Mouse (Mus musculus): Measurements from ENCODE around the gene Rbfox1.

Gene Rbfox1

GRCm38 (mm10) chr16:6097244-6098040 is 212.3 kb downstream of the Rbfox1 start:
- DNase-seq, result no peak

- no peak for DNase-seq
Observed at GRCm38 (mm10) chr16:6098116-6098515, 213.0 kb downstream of the Rbfox1 start.

GRCm38 (mm10) chr16:6099598-6099997 is 214.4 kb downstream of the Rbfox1 start:
- DNase-seq, result no peak

- DNase-seq, result no peak
Observed at GRCm38 (mm10) chr16:6100421-6100877, 215.3 kb downstream of the Rbfox1 start.

DNA sequence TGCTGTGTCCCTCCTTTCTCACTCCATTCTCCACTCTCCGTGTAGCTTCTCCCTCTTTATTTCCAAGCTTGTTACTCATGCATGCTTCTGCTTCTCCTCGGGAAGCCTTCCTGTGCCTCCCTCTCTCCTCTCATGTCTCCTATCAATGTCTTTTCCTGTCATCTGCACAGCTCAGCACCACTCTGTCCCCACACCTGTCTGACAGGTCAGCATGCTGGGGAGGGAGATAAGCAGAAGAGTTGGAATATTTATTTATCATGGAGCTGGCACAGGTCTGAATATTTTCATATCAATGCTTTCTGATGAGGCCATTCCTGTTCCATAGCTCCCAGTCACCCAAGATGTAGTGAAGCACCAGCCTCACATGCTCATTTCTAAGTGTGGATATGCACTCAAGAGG is 218.6 kb downstream of the Rbfox1 start:
- DNase-seq, result no peak

DNA sequence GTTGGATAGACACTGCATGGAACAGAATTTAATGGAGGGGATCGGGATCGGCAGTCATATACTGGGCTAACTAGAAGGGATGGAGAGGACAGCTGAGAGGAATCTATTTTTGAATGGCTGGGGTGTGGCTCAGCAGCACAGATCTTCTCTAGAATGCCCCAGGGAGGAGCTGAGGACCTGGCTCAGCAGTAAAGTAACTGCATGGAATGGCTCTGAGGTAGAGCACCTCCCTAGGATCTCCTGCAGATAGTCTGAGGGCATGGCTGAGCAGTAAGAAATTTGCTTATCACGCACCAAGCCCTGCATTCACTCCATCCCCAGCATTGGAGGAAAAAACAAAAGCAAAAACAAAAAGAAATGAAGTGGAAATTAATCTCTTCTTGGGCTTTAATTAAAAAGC is 225.0 kb downstream of the Rbfox1 start:
- no peak for DNase-seq

DNA sequence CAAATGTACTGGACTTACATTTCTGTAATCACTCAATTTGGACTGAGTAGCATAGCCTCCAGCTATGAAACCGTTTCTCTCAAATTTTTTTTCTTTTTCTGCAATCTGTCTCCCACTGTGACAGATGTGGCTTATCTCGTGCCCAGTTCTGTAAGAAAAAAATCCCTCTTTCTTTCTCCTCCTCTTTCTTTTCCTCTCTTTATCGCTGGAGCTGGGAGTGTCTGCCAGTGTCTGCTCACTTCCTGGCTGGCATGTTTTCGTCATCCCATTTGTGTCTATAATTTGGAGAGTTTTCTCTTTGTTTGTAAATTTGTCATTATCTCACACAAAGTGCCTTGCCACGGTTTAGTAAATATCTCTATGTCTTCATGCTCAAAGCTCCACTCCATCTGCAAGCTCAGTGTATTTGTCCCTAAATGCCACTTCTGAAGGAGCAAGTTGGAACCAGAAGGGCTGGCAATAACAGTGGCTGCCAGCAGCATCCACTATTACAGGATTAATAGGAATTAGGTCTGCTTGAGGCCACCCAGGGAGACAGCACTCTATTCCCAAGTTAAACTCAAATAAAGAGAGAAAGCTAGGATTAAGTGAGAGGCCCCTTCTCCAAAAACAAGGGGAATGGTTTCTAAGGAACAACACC is 228.8 kb downstream of the Rbfox1 start:
- DNase-seq, result no peak

DNA sequence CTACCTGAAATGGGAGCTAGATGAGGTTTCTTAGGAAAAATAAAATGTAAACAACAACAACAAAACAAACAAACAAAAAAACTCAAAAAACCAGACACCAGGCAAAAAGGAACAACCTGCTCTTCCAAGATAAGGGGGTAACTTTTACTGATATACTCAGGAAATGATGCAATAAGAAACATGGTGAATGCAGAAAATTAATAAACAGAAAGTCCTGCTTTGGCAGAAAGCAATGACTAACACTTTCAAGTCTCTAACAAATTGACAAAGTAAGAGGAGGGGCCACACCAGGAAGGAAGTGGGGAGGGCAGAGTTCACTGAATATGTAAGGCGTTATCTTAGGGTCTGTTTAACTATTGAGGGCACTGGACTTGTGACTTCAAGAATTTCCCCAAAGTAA is 234.3 kb downstream of the Rbfox1 start:
- DNase-seq, result no peak

DNA sequence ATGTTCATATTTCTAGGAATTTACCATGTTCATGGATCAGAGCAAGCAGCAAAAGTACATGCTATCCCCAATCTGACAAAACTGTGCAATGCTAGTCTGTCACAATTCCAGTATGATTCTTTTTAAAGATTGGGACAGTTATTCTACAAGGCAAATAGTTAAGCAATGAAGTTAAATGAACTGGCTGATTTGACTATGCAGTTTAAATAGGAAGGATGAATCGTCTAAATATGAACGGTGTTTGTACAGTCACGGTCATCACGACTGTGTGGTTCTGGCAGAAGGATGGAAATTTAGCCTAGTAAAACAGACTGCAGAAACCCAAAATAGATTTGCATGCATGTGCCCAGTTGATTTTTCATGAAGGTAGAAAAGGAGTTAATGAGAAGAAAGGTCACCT is 236.1 kb downstream of the Rbfox1 start:
- DNase-seq, result no peak

DNA sequence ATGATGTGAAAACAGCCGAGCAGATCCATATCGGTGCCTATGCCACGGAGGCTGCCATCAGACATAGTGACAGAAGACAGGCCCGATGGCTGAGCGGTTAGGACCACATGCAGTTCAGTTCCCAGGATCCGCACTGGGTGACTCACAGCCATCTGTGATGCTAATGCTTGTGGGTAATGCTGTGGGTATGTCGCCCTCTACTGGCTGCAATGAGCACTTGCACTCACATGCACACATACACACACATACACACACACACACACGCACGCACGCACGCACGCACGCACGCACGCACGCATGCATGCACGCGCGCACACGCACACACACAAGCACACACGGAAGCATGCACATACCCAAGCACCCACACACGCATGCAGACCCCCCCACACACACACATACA is 237.7 kb downstream of the Rbfox1 start:
- DNase-seq, result no peak

GRCm38 (mm10) chr16:6128314-6128713 is 243.2 kb downstream of the Rbfox1 start:
- DNase-seq, result no peak

DNA sequence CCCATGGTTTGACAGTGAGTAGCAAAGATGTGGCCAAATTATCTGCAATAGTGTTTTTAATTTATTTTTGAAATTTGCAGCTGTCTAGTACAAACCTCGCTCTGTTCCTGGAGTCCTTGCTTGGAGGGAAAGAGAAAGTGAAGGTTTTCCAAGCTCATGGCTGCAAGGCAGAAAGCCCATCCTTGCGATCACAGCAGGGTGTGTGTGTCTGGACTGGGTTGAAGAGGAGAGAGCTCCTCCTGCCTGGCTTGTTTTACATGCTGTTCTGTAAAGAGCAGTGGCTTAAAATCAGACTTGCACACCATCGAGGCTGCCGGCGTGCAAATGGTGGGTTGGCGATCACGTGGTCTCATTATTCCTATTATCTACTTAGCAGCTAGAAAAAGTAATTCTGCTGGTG is 249.9 kb downstream of the Rbfox1 start:
- no peak for DNase-seq

DNA sequence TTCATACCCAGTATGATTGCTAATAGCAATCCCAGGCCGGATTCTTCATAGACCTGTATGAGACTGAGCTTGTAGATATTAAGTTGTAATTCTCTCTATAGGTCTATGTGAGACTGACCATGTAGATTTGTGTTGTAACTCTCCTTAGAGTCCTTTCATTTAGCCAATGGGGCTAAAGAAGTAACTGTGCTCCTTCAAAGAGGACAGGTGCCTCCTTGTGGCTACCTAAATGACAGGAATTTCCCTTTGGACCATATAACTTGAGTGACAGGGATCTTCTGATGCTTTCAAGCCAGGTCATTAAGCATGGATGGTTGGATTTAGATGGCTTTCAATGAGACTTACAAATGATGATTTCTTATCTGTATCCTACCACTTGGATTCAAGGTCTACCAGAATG is 254.3 kb downstream of the Rbfox1 start:
- no peak for DNase-seq

DNA sequence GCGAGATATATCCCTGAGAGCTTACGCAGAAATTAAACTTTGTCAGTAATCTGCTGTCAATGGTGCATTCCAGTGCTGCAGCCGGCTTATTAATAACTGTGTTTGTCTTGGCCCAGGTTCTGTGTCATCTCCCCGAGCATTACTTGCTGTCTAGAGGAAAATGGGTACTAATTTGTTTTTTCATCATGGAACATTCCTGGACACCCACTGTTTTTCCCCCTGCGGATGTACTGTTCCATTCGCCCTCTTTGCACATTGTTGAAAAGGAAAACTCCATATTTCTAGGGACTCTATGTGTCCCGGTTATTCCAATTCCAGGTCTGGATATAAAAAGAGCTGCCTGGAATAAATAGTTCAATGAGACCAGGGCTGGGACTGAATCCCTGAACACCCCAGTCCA is 262.8 kb downstream of the Rbfox1 start:
- DNase-seq, result no peak

GRCm38 (mm10) chr16:6149345-6149744 is 264.2 kb downstream of the Rbfox1 start:
- DNase-seq, result no peak

DNA sequence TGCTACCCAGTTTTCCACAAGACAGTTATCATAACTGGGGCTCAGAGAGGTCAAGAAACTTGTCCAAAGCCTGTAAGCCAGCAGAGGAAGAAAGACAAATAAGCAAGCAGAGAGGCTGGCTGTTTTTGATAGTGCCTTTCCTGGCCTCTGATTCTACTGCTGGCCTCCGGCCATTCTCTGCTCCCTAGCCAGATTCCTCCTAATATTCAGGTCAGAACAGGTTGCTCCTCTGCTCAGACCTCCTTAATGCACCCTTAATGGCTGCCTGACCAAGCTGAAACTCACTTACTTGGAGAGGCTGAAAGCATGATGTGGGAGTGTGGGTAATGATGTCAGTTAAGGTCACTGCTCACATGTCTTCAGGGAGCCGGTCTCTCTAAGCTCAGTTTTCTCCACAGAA is 270.4 kb downstream of the Rbfox1 start:
- DNase-seq, result no peak

DNA sequence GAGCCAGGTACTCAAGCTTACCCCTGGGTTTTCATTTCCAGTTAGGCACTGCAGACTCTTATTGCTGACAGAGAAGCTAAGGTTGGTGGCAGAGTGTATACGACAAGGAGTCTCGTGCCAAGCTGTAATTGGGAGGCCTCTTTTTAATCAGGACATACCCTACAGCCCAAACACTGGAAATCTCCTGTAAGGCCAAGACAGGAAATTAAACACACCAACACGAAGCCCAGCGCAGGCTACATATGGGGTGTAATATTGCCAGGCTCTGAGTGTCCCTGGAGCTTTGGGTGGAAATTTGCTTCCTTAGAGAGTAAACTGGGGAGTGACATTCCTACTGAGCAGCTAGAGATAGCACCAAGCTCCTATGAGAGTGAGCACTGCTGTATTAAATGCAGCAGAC is 279.3 kb downstream of the Rbfox1 start:
- no peak for DNase-seq

DNA sequence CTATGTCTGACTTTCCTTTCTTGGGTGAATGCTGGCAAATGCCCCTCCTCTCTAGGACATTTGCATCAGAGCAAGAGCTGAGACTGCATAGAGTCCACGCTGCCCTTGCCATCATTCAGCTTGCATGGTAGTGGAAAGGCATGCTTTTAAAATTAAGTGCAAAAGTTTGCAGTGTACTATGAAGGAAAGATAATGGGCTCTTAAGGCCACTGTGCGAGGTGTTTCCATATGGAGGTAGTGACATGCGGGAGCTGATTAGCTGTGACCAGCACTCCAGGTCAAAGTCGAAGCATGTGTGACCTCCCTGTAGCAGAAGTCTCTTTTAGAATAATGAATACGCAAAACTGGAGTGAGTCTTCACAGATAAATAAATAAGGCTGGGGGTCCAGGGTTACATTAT is 284.2 kb downstream of the Rbfox1 start:
- no peak for DNase-seq

GRCm38 (mm10) chr16:6180819-6181218 is 295.7 kb downstream of the Rbfox1 start:
- no peak for DNase-seq

DNA sequence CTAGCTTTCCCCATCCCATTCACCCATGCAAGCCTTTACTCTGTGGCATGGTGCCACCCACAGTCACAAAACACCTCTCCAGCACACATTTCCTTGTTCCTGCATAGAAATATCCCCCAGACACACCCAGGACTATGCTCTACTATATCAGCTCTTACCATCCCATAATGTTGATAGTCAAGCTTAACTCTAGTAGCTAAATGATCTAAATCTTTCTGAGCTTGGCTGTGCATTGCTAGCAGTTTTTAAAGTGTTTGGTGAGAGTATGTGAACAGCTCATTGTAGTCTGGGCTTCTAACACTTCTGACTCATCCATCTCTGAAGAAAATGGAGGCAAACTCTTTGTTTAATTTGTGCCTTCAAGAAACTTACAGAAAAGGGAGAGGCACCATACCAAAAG is 297.2 kb downstream of the Rbfox1 start:
- no peak for DNase-seq

- DNase-seq, result no peak
Observed at GRCm38 (mm10) chr16:6192358-6192757, 307.2 kb downstream of the Rbfox1 start.

DNA sequence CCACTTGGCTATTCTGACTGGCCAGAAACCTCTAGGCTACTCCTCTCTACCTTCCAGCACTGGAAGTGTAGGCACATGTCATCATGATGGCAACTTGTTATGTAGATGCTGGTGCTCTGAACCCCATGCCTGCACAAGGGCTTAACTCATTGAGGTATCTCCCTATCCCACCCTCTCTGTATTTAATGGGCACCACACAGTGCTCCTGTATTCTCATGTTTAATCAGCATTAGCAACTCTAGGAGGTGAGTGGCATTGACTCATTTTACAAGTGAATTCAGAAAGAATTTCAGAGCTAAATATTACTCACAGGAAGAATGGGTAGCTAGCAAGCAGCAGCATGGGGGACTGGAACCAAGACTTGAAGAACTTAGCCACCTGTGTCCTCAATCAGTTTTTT is 321.3 kb downstream of the Rbfox1 start:
- no peak for DNase-seq

DNA sequence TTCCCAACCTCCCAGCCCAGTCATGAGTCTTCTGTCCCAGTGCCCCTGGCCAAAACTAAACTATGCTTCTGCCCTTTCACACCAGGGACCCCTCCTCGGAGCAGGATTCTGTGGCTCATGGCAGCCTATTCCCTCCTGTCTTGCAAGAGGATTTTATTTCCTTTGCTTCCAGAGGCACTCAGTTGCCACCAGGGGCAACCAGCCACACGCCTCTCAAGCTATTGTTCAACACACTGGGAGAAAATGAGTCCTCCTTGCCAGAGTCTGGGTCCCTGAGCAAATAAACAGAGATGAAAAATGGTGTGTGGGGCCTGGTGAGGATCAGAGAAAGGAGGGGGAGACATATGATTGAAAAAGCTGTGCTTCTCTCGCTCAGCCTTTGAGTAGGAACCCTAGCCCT is 327.8 kb downstream of the Rbfox1 start:
- DNase-seq, result no peak

GRCm38 (mm10) chr16:6227449-6227848 is 342.3 kb downstream of the Rbfox1 start:
- DNase-seq, result no peak

- no peak for DNase-seq
Observed at GRCm38 (mm10) chr16:6232966-6233365, 347.8 kb downstream of the Rbfox1 start.

Measured in kidney, adult 8-10 months (tissue).